In genomic region chr15:62212283-62212910, GRCm38 (mm10) we compare ENCODE assay signal across 12 mouse cellular contexts.
DNase-seq lines count a peak whose midpoint lies in the region; ATAC-seq and TF ChIP-seq lines count a peak whose summit lies in the region.
"Had no signal": no experiment of that assay in that cellular context is flagged by ENCODE, and none has a peak within 500 bp of the region (broad histone marks: within the 10 kb centered on the region; RNA-seq: fewer than 3 reads in every experiment).

No protein-coding gene starts in this region.

- no peak for TF ChIP-seq CTCF in kidney, postnatal 0 days (IDR thresholded peaks at IDR 0.05; ENCODE audit: low read depth)

- H3K4me2 ChIP-seq in forebrain, embryonic 13.5 days: no peak overlapping the region
- H3K4me2 ChIP-seq in forebrain, embryonic 11.5 days (ENCODE audit: low read depth, low read length, severe bottlenecking): no peak overlapping the region
- no peak overlapping the region for H3K4me2 ChIP-seq in kidney, postnatal 0 days (ENCODE audit: low read length)
- no peak overlapping the region for H3K4me2 ChIP-seq in kidney, embryonic 14.5 days (replicated peaks; ENCODE audit: low read depth, low read length)
- H3K4me2 ChIP-seq: embryonic facial prominence, embryonic 12.5 days; liver, embryonic 15.5 days; midbrain, embryonic 12.5 days had no signal

- no peak overlapping the region for H3K27ac ChIP-seq in forebrain, embryonic 13.5 days
- no peak overlapping the region for H3K27ac ChIP-seq in forebrain, embryonic 11.5 days (ENCODE audit: low read depth, low read length)
- H3K27ac ChIP-seq in kidney, postnatal 0 days: no peak overlapping the region
- no peak overlapping the region for H3K27ac ChIP-seq in kidney, embryonic 14.5 days (ENCODE audit: low read depth, low read length)
- H3K27ac ChIP-seq: embryonic facial prominence, embryonic 12.5 days; midbrain, embryonic 12.5 days had no signal

- no peaks in the 10 kb centered on the region for H3K4me1 ChIP-seq in forebrain, embryonic 13.5 days
- H3K4me1 ChIP-seq in forebrain, embryonic 11.5 days (replicated peaks; ENCODE audit: control insufficient read depth, insufficient read depth, low read length): no peaks in the 10 kb centered on the region
- no peaks in the 10 kb centered on the region for H3K4me1 ChIP-seq in kidney, postnatal 0 days (replicated peaks; ENCODE audit: insufficient read depth, low read length)
- no peaks in the 10 kb centered on the region for H3K4me1 ChIP-seq in kidney, embryonic 14.5 days (ENCODE audit: control insufficient read depth, insufficient read depth, low read length)
- H3K4me1 ChIP-seq: embryonic facial prominence, embryonic 12.5 days; midbrain, embryonic 12.5 days had no signal

- H3K27me3 ChIP-seq in forebrain, embryonic 13.5 days: no peaks in the 10 kb centered on the region
- H3K27me3 ChIP-seq in forebrain, embryonic 11.5 days (ENCODE audit: control insufficient read depth, insufficient read depth, low read length): no peaks in the 10 kb centered on the region
- no peaks in the 10 kb centered on the region for H3K27me3 ChIP-seq in kidney, postnatal 0 days (ENCODE audit: insufficient read depth, low read length)
- H3K27me3 ChIP-seq in kidney, embryonic 14.5 days (ENCODE audit: control insufficient read depth, insufficient read depth, low read length): no peaks in the 10 kb centered on the region
- H3K27me3 ChIP-seq: embryonic facial prominence, embryonic 12.5 days; liver, embryonic 15.5 days; midbrain, embryonic 12.5 days had no signal

- no peak overlapping the region for H3K9ac ChIP-seq in forebrain, embryonic 13.5 days
- H3K9ac ChIP-seq in forebrain, embryonic 11.5 days (ENCODE audit: low read length): no peak overlapping the region
- H3K9ac ChIP-seq in kidney, postnatal 0 days (ENCODE audit: low read depth, low read length): no peak overlapping the region
- no peak overlapping the region for H3K9ac ChIP-seq in kidney, embryonic 14.5 days (ENCODE audit: low read depth, low read length)
- H3K9ac ChIP-seq: embryonic facial prominence, embryonic 12.5 days; liver, embryonic 15.5 days; midbrain, embryonic 12.5 days had no signal

- H3K36me3 ChIP-seq in forebrain, embryonic 13.5 days (ENCODE audit: poor library complexity, severe bottlenecking): no peaks in the 10 kb centered on the region
- no peaks in the 10 kb centered on the region for H3K36me3 ChIP-seq in forebrain, embryonic 11.5 days (ENCODE audit: control insufficient read depth, insufficient read depth, low read length)
- H3K36me3 ChIP-seq in kidney, postnatal 0 days (ENCODE audit: insufficient read depth, low read length): no peaks in the 10 kb centered on the region
- H3K36me3 ChIP-seq in kidney, embryonic 14.5 days (ENCODE audit: control insufficient read depth, insufficient read depth, low read length): no peaks in the 10 kb centered on the region
- H3K36me3 ChIP-seq: embryonic facial prominence, embryonic 12.5 days; liver, embryonic 15.5 days; midbrain, embryonic 12.5 days had no signal

- 76% methylated on average over 5 of the region's 5 CpGs for WGBS in forebrain, embryonic 13.5 days
- WGBS in forebrain, embryonic 11.5 days: 88% methylated on average over 5 of the region's 5 CpGs
- WGBS in kidney, postnatal 0 days: 74% methylated on average over 5 of the region's 5 CpGs
- 85% methylated on average over 5 of the region's 5 CpGs for WGBS in kidney, embryonic 14.5 days

- H3K9me3 ChIP-seq in forebrain, embryonic 13.5 days (replicated peaks): no peaks in the 10 kb centered on the region
- H3K9me3 ChIP-seq in forebrain, embryonic 11.5 days (ENCODE audit: control insufficient read depth, low read length): no peaks in the 10 kb centered on the region
- no peaks in the 10 kb centered on the region for H3K9me3 ChIP-seq in kidney, postnatal 0 days (replicated peaks; ENCODE audit: low read length)
- H3K9me3 ChIP-seq in kidney, embryonic 14.5 days (ENCODE audit: control insufficient read depth, low read length): no peaks in the 10 kb centered on the region
- H3K9me3 ChIP-seq: embryonic facial prominence, embryonic 12.5 days; liver, embryonic 15.5 days; midbrain, embryonic 12.5 days had no signal

- H3K4me3 ChIP-seq in forebrain, embryonic 13.5 days: no peak overlapping the region
- no peak overlapping the region for H3K4me3 ChIP-seq in forebrain, embryonic 11.5 days (ENCODE audit: low read depth, low read length)
- no peak overlapping the region for H3K4me3 ChIP-seq in kidney, postnatal 0 days (replicated peaks; ENCODE audit: low read depth, low read length)
- no peak overlapping the region for H3K4me3 ChIP-seq in kidney, embryonic 14.5 days (ENCODE audit: low read length)
- H3K4me3 ChIP-seq: embryonic facial prominence, embryonic 12.5 days; liver, embryonic 15.5 days; midbrain, embryonic 12.5 days had no signal

- no peak for DNase-seq in forebrain, embryonic 11.5 days (ENCODE audit: low spot score)
- peak; percentile 12 for DNase-seq in kidney, postnatal 0 days (ENCODE audit: low spot score)
- peak; percentile 31 for DNase-seq in adipocyte (ENCODE audit: low spot score)
- DNase-seq in skeletal muscle tissue, adult 2 months (ENCODE audit: low read depth, low spot score): peak; percentile 49
- DNase-seq in T-cell, adult 2 months (ENCODE audit: low spot score): no peak
- no peak for DNase-seq in urinary bladder, adult 18-20 months (ENCODE audit: low spot score in 2 of 2)
- DNase-seq: cerebellum, adult 18-20 months had no signal

- 0 out of 2 replicates have a peak, but pooled peaks have one; percentile 19 for ATAC-seq in forebrain, embryonic 13.5 days
- no peak for ATAC-seq in forebrain, embryonic 11.5 days (replicated peaks; ENCODE audit: low FRiP score)
- no peak for ATAC-seq in kidney, postnatal 0 days (replicated peaks; ENCODE audit: low FRiP score, low read depth)
- ATAC-seq in kidney, embryonic 14.5 days (ENCODE audit: low FRiP score, low TSS enrichment): no peak

Comparison
In these comparisons a context has a peak if more than half of its experiments do, and no peak if none do; other contexts are left out.
1. DNase-seq: peak in kidney, postnatal 0 days (single experiment), adipocyte (single experiment) and skeletal muscle tissue, adult 2 months (single experiment); none in forebrain, embryonic 11.5 days (single experiment), T-cell, adult 2 months (single experiment) and urinary bladder, adult 18-20 months (0 of 2).